Mouse (Mus musculus) heart, adult 8-10 months (tissue): ENCODE results near the gene Cpvl. TPM values are rescaled to one million over a fixed set of nuclear protein-coding genes. Genes with fewer than 3 reads are reported as not detected.
A peak's percentile ranks its signal among the peaks of the same experiment; 100 is the strongest.

Source experiments
- DNase-seq: peaks from one replicate; pipeline ENCODE4 v3.0.0; 2022; ENCODE audit warnings: low spot score
- total RNA-seq, 4 experiments: library from RNA; stranded (reverse); gene quantifications; 2 replicates each; pipeline ENCODE4 v1.2.4; 2022

The Cpvl gene
- total RNA-seq, 4 experiments from 2014 or later = not detected

- no peak for DNase-seq
Measured at GRCm38 (mm10) chr6:53937143-53938134, 41.0 kb downstream of the Cpvl start.

- DNase-seq = no peak
Measured at GRCm38 (mm10) chr6:53931605-53932004, 46.9 kb downstream of the Cpvl start.

DNA sequence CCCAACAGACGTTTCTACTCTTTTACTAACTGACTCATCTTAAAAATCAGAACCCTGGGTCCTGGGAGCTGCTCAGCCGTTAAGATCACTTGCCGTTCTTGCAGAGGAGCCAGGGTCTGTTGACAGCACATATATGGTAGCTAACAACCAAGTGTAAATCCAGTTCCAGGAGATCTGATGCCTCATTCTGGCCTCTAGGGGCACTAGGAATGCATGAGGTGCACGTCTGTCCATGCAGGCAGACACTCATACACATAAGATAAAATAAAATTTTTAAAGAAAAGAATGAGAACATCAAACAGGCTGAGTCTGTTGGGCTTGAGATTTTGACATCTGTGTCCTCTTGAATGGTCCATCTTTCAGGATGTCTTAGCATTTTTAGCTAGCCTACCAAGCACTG lies 48.6 kb downstream of the Cpvl start:
- DNase-seq = no peak

DNA sequence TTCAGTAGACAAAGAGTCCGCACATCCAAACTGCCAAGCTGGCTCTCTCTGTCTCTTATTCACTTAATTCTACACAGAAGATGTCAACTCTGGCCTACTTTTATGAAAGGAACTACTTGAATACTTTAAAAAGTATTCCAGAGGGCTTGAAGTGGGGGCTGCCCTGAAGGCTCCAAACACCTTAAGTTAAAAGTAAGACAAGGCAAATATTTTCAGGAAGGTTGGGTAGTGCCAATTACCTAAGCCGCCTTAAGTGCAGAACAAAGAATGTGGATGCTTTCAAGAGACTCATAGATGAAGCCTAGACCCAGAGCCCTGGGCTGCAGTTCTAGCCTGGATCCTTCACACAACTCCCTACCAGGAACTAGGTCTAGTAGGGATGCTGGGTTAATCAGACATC lies 52.3 kb downstream of the Cpvl start:
- DNase-seq = no peak

DNA sequence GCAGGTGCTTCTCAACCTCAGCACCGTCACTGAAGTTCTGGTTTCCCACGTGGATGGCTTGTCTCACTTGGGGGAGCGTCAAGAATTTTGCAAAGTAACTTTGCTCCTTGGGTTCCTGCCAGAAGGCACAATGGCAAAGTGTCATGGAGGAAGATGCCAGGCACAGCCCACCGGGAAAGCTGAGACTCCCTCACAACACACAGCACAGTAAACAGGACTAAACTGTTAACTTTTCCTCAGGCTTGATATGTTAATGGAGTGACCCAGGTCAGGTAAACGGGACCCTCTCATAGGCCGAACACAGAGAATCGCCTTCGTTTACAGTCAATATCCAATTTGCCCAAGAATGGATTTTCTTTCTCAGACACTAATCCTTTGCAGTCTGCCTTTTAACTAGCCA lies 53.3 kb downstream of the Cpvl start:
- DNase-seq = no peak

DNA sequence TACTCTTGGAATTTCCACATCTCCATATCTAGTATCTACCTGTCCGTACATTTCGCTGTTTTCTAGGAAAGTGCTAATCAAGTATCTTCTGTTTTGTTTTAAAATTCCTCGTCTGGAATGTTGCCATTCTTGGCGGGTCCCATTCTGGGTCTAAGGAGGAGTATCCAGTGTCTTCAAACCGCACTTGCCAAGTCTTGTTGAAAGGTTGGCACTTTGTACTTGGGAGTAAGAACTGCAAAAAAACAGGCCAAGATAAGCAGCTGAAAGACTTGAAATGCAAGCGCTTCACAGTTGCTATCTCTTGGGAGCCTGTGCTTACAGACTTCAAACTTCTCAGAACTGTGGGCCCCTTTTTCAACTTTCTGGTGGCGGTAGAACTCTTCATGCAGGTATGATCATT lies 58.4 kb downstream of the Cpvl start:
- no peak for DNase-seq

DNA sequence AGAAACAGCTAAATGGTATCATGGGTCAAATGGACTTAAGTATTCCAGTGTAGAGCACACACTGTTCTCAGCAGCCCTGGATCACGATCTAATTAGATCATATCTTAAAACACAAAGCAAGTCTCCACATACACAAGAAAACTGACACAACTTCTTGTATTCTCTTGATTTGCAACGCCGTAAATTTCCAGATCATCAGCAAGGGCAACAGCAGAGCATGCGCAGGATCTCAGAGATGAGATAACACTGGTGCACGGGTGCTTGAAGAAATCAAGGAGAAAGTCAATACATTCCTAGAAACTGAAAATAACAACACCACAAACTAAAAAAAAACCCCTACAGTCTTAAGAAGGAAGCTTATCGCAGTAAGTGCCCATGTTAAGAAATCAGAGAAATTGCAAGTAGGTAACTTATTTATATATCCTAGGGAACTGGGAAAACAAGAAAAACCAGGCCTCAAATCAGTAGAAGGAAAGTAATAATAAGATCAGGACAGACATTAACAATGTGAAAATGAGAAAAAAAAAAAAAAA lies 61.4 kb downstream of the Cpvl start:
- DNase-seq = no peak

GRCm38 (mm10) chr6:53915347-53915746 lies 63.1 kb downstream of the Cpvl start:
- DNase-seq = no peak

DNA sequence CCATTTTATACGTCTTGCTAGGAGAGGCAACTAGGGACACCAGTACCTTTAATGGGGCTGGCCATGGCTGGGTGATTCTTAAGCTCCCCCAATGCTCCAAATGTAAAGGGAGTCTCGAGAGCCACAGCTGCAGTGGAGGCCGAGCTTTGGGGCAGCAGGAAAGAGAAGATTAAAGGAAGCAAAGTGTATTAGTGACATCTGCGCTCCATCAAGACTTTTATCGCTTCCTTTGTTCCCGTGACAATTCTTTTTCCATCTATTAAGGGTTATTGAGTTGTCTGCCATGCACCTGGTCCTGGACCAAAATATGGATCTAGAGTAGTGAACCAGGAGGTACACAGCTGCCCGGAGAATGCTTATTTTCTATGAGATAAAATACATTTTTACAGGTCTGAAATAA lies 65.3 kb downstream of the Cpvl start:
- DNase-seq = no peak

DNA sequence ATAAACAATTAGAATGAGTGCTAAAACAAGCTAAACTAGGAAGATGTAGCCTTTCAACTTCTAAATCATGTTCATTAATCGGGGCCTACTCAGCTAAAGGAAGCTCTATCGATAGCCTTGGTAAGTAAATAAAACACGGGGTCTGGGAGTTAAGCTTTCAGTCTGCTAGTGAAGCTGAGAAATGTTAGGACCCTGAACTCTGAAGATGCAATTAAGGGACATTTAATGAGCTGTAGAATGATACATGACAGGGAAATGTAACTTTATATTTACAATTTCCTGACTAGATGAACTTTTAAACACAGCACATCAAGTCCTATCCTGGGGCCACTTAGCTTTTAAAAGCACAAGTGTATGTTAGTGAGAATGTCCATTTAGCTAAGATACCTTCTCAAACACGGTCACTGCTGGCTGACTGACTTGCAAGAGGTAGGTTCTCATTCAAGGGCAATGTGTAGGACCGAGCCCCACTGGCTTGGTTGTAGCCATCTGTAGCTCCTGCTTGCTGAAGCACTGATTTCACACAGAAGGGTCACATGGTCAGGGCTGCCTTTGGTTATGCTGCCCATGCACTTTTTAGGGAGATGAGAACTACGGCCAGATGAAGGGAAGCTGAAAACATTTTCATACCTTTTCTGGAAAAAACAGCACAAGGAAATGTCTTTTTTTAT lies 66.2 kb downstream of the Cpvl start:
- no peak for DNase-seq

DNA sequence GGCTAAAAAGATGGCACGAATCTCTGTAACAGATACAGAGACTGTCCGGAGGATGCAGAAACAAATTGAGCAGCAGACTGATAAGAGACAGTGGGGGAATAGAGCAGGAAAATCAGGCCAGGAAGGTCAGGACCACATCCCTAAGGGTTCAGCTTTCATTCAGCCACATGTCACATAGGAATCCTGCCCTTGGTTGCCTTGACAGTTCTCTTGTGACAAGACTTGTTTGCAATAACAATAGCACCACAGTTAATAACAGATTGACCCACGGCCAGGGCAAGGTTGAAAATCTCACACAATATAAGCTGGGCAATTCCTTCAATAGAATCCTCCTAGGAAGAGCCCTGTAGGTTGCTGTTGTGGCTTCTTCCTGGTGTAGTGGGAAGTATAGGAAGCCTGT lies 68.5 kb downstream of the Cpvl start:
- DNase-seq = no peak

GRCm38 (mm10) chr6:53909446-53909845 lies 69.0 kb downstream of the Cpvl start:
- DNase-seq = no peak

- DNase-seq = peak; percentile 34
Measured at GRCm38 (mm10) chr6:53906871-53907270, 71.6 kb downstream of the Cpvl start.

DNA sequence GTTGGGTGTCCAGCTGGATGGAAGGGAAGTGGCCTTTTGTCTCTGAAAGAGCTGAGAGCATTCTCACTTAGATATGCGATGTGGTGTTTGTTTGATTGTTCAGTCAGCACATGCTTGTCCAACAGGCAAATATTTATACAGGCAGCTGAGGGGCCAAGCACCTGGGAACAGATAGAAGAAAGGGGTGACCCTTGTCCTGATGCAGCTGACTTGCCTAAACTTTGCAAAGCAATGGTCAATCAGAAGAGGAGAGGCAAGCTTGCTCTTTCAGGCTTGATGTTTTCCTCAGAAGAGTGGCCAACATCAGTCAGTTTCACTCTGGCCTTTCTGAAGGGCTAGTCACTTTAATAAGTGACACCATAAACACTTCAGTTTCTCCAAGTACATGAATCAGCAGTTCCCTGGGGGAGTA lies 72.4 kb downstream of the Cpvl start:
- DNase-seq = no peak

GRCm38 (mm10) chr6:53905576-53905975 lies 72.9 kb downstream of the Cpvl start:
- DNase-seq = peak; percentile 17

- DNase-seq = no peak
Measured at GRCm38 (mm10) chr6:53904703-53905395, 73.6 kb downstream of the Cpvl start.

- no peak for DNase-seq
Measured at GRCm38 (mm10) chr6:53904186-53904585, 74.3 kb downstream of the Cpvl start.

- DNase-seq = no peak
Measured at GRCm38 (mm10) chr6:53901741-53902140, 76.7 kb downstream of the Cpvl start.

GRCm38 (mm10) chr6:53897872-53898464 lies 80.5 kb downstream of the Cpvl start:
- no peak for DNase-seq

- DNase-seq = no peak
Measured at GRCm38 (mm10) chr6:53897126-53897525, 81.3 kb downstream of the Cpvl start.

- DNase-seq = no peak
Measured at GRCm38 (mm10) chr6:53893731-53894130, 84.7 kb downstream of the Cpvl start.

DNA sequence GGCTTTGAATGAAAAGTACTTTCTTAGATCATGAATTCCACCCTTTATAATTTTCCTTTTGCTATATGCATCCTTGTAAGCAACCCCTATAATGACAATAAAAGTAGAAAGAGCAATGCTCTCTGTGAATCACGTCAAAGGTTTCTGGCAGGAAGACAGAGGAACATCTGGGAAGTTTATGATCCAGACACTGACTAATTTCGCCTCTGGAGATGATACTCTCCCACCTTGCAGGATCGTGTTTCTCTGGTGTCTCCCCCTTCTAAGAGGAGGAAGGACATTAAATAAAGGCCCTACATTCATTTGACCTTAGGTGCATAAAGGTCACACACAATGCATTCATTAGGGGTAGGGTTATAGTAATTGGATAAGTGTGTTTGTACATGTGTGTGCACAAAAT lies 87.4 kb downstream of the Cpvl start:
- DNase-seq = no peak
